Mouse (Mus musculus) liver, embryonic 18 days (tissue): Measurements from ENCODE around the gene Cct8. TPM values are rescaled to one million over a fixed set of nuclear protein-coding genes. Genes with fewer than 3 reads are reported as not detected.

Experiments used
- polyA plus RNA-seq: library from polyadenylated mRNA; depleted of rRNA; stranded (reverse); fragments of >200 nt; gene quantifications from 2 replicates; pipeline ENCODE4 v1.2.3, GENCODE M21; 2012; rRNA removed

Gene Cct8
- 84.0 and 84.7 TPM in 2 replicates for polyA plus RNA-seq

GRCm38 (mm10) chr16:87495716-87496447 is at the start of gene Cct8:
TSS of gene Cct8 (minus strand) at chr16:87495873.

GRCm38 (mm10) chr16:87454419-87455179 is 41.1 kb downstream of the Cct8 start, which contains the start of gene Usp16:
TSS of gene Usp16 (plus strand) at chr16:87454703.

GRCm38 (mm10) chr16:87440184-87440686 is 55.4 kb downstream of the Cct8 start, which contains the start of gene Rwdd2b:
TSS of gene Rwdd2b (minus strand) at chr16:87440573.

Other genes with a start within 250 kb of the Cct8 start
- 5.9 TPM in 2 replicates for gene N6amt1, start 141.7 kb downstream of the Cct8 start, polyA plus RNA-seq
- gene Ltn1, start 63.3 kb downstream of the Cct8 start, polyA plus RNA-seq, result 4.0 and 4.2 TPM in 2 replicates
- 2.6 and 3.0 TPM in 2 replicates for gene Rwdd2b, start 55.3 kb downstream of the Cct8 start, polyA plus RNA-seq
- 20.0 and 20.1 TPM in 2 replicates for gene Usp16, start 41.2 kb downstream of the Cct8 start, polyA plus RNA-seq
- 0.32 and 0.38 TPM in 2 replicates for gene Map3k7cl, start 57.5 kb upstream of the Cct8 start, polyA plus RNA-seq
- gene Bach1, start 203.1 kb upstream of the Cct8 start, polyA plus RNA-seq, result 6.5 and 7.4 TPM in 2 replicates